Mouse (Mus musculus): ENCODE measurements around the gene Nol7.

DNA sequence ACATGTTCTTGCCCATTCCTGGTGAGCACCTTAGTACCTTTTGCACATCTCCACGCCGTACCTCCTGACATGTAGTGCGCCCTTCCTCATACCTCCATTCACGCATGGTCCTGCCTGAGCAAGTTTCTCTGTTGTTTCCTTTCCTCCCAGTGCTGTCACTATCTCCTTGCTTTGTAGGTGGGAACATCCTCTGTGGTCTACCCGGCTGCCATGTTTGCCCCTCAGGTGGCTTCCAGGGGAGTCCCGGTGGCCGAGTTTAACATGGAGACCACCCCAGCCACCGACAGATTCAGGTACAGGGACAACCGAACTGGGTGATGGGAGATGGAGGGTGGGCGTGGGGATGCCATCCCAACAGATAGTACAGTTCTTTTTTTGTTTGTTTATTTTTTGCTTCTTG lies 12.9 kb upstream of the Nol7 start:
- TF ChIP-seq CTCF (IDR thresholded peaks at IDR 0.05; ENCODE audit: low read depth), result no peak
- TF ChIP-seq EP300 (IDR thresholded peaks at IDR 0.05; ENCODE audit: low read depth), result no peak
